Mouse (Mus musculus) midbrain, embryonic 13.5 days (tissue): ENCODE data around the gene Olfr1135. TPM values are rescaled to one million over a fixed set of nuclear protein-coding genes. Genes with fewer than 3 reads are reported as not detected.

Experiments used
- ATAC-seq: fragments of 200-750 bp; cut with Nextera tagmentation; 2 replicates; pipeline ENCODE4 v1.8.0; 2017; ENCODE audit warnings: mild to moderate bottlenecking, moderate TSS enrichment, moderate library complexity
- H3K27ac ChIP-seq: fragments of 300-500 bp; sonication (generic); 2 replicates; pipeline ENCODE4 v1.5.1; 2015; ENCODE audit warnings: inconsistent platforms, mild to moderate bottlenecking, moderate library complexity
- H3K27me3 ChIP-seq: fragments of 300-500 bp; sonication (generic); 2 replicates; pipeline ENCODE4 v1.6.1; 2015; ENCODE audit warnings: mild to moderate bottlenecking, inconsistent platforms
- H3K36me3 ChIP-seq: fragments of 300-500 bp; sonication (generic); 2 replicates; pipeline ENCODE4 v1.6.1; 2015; ENCODE audit warnings: mild to moderate bottlenecking, inconsistent platforms
- H3K4me1 ChIP-seq: fragments of 300-500 bp; sonication (generic); replicated peaks from 2 replicates; pipeline ENCODE4 v1.6.1; 2015; ENCODE audit warnings: inconsistent platforms
- H3K4me2 ChIP-seq: fragments of 300-500 bp; sonication (generic); replicated peaks from 2 replicates; pipeline ENCODE4 v1.6.1; 2015; ENCODE audit warnings: moderate library complexity, mild to moderate bottlenecking, inconsistent platforms
- H3K4me3 ChIP-seq: fragments of 300-500 bp; sonication (generic); replicated peaks from 2 replicates; pipeline ENCODE4 v1.5.1; 2015; ENCODE audit warnings: mild to moderate bottlenecking, inconsistent platforms
- H3K9ac ChIP-seq: fragments of 300-500 bp; sonication (generic); replicated peaks from 2 replicates; pipeline ENCODE4 v1.6.1; 2015; ENCODE audit warnings: mild to moderate bottlenecking, inconsistent platforms
- H3K9me3 ChIP-seq: fragments of 300-500 bp; sonication (generic); 2 replicates; pipeline ENCODE4 v1.6.1; 2016; ENCODE audit warnings: mild to moderate bottlenecking, inconsistent platforms
- WGBS: fragments of 180-500 bp; shearing (Covaris S2); methylation state at CpG from one replicate; pipeline ENCODE4 v1.1.7; 2015; 5-methylcytosine and 5-hydroxymethylcytosine counted together
- polyA plus RNA-seq: library from polyadenylated mRNA; unstranded; fragments of >200 nt; fragmentation: Nextera tagmentation; extraction: Ambion mirVana; gene quantifications from 2 replicates; pipeline ENCODE4 v1.2.1, GENCODE M21; 2015

The Olfr1135 gene
- polyA plus RNA-seq: not detected in 2 replicates

DNA sequence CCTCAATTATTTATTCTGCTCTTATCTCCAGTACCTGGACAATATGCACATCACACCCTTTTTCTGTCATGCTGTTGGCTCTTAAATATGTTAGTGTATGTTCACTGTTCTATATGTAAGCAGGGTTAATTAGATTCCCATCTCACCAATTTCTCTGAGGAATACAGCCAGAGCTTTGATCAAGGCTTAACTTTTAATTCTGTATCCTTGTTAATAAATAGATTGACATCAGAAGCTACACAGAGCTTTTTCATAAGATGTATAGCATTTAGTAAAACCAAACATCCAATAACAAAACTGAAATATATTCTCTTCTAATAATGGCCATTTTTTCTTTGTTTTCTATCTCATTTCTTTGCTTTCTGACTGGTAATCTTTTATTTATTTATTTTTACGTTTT is at the start of gene Olfr1135:
Olfr1135 (minus strand) TSS at position 101 of the 400 bp plus-strand sequence.
- no peak within 1 kb of the TSS for H3K9ac ChIP-seq
- no peak within 1 kb of the TSS for H3K27ac ChIP-seq
- no peaks in the 10 kb centered on the region for H3K4me1 ChIP-seq
- ATAC-seq: no peak
- no peak within 1 kb of the TSS for H3K4me3 ChIP-seq
- no peaks in the 10 kb centered on the region for H3K9me3 ChIP-seq
- H3K27me3 ChIP-seq: no peaks in the 10 kb centered on the region
- H3K4me2 ChIP-seq: no peak within 1 kb of the TSS
- WGBS: 26% methylated on average over 1 of the region's 1 CpGs
- H3K36me3 ChIP-seq: no peaks in the 10 kb centered on the region

- ATAC-seq: no peak
- H3K9ac ChIP-seq: no peak within 1 kb of the TSS
- H3K27ac ChIP-seq: no peak within 1 kb of the TSS
- H3K4me2 ChIP-seq: no peak within 1 kb of the TSS
- no peaks in the 10 kb centered on the region for H3K36me3 ChIP-seq
- H3K9me3 ChIP-seq: no peaks in the 10 kb centered on the region
- no peak within 1 kb of the TSS for H3K4me3 ChIP-seq
- no peaks in the 10 kb centered on the region for H3K27me3 ChIP-seq
- no peaks in the 10 kb centered on the region for H3K4me1 ChIP-seq
These were observed 39.6 kb upstream of the Olfr1135 start, which contains the start of gene Olfr1137 for GRCm38 (mm10) chr2:87713079-87713478. Gene Olfr1137 (minus strand): TSS chr2:87713179.

- Histone ChIP-seq H3K4me1 (no peaks in the 10 kb centered on the region), H3K4me3 (no peak within 1 kb of the TSS), H3K27me3 (no peaks in the 10 kb centered on the region), H3K9me3 (no peaks in the 10 kb centered on the region), H3K4me2 (no peak within 1 kb of the TSS), H3K27ac (no peak within 1 kb of the TSS), H3K36me3 (no peaks in the 10 kb centered on the region), H3K9ac (no peak within 1 kb of the TSS)
- ATAC-seq: no peak
These were observed 20.4 kb upstream of the Olfr1135 start, which contains the start of gene Olfr1136 for GRCm38 (mm10) chr2:87693847-87694246. Gene Olfr1136 (minus strand): TSS chr2:87693947.

DNA sequence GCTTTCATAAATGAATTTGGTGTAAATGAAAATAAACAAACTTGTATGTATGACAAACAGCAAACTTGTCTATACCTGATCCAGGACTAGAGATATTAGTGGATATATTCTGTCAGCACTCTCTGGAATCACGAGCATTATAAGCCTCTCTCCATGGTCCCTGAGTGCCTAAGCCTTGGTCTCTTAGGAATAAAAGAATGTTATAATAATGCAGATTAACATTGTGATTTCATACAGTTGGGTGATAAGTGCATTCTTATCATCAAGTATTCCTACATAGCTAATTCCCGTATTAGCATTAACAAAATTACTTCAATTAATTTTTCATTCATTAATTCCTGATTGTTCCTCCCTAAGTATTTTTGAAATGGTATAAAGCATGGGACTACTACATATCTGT is 15.1 kb downstream of the Olfr1135 start, which contains the start of gene Olfr1134:
Olfr1134 (minus strand) TSS at position 101 of the 400 bp plus-strand sequence.
- Histone ChIP-seq H3K9ac (no peak within 1 kb of the TSS), H3K27me3 (no peaks in the 10 kb centered on the region), H3K36me3 (no peaks in the 10 kb centered on the region), H3K4me2 (no peak within 1 kb of the TSS), H3K4me3 (no peak within 1 kb of the TSS), H3K9me3 (no peaks in the 10 kb centered on the region), H3K4me1 (no peaks in the 10 kb centered on the region), H3K27ac (no peak within 1 kb of the TSS)
- WGBS: 83% methylated on average over 2 of the region's 2 CpGs
- ATAC-seq: no peak

DNA sequence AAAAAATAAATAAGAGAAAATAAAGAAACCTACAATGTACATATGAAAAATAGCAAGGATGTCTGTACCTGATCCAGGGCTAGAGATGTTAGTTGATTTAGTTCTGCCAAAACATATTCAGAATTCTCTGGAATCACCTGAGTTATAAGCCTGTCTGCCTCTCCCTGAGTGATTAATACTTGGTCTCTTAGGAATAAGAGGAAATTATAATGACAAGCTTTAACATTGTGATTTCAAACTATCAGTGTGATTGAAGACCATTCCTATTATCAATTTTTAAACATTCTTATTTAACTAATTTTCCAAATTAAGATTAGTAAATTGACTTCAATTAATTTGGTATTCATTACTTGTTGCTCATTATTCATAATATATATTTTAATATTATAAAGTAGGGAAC is 26.2 kb downstream of the Olfr1135 start, which contains the start of gene Olfr1133:
Olfr1133 (minus strand) TSS at position 101 of the 400 bp plus-strand sequence.
- H3K9ac ChIP-seq: no peak within 1 kb of the TSS
- no peak for ATAC-seq
- no peaks in the 10 kb centered on the region; the same call in 1 of the 2 replicates for H3K9me3 ChIP-seq
- no peak within 1 kb of the TSS for H3K4me2 ChIP-seq
- no peak within 1 kb of the TSS for H3K4me3 ChIP-seq
- H3K36me3 ChIP-seq: no peaks in the 10 kb centered on the region
- no peak within 1 kb of the TSS for H3K27ac ChIP-seq
- no peaks in the 10 kb centered on the region for H3K4me1 ChIP-seq
- no peaks in the 10 kb centered on the region for H3K27me3 ChIP-seq

DNA sequence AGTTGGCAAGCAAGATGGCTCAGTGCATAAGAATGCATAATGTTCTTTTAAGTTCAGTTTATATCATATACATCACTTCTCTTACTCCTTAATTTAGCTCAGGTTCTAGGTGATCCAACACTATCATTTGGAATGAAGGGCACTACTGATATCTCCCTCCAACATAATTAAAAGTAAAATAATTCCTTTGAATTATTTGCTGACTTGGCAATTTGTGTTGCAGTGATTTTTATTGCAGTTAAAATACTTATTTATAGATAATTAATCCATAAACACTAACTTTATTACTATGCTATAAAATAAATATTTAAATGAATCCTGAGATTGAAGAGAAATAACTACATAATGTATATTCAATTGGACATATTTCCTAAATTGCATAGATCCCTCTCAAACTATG is 31.0 kb downstream of the Olfr1135 start:
- Histone ChIP-seq H3K4me1 (no peaks in the 10 kb centered on the region), H3K4me3 (no peak overlapping the region), H3K4me2 (no peak overlapping the region), H3K27ac (no peak overlapping the region), H3K9me3 (no peaks in the 10 kb centered on the region), H3K9ac (no peak overlapping the region), H3K36me3 (no peaks in the 10 kb centered on the region), H3K27me3 (no peaks in the 10 kb centered on the region)
- no peak for ATAC-seq

GRCm38 (mm10) chr2:87637435-87637834 is 36.0 kb downstream of the Olfr1135 start, which contains the start of gene Olfr1132:
Gene Olfr1132 (minus strand): TSS chr2:87637535.
- ATAC-seq: no peak
- no peak within 1 kb of the TSS for H3K27ac ChIP-seq

GRCm38 (mm10) chr2:87626804-87627203 is 46.7 kb downstream of the Olfr1135 start, which contains the start of gene Olfr1131:
Gene Olfr1131 (plus strand): TSS chr2:87627104.
- ATAC-seq: no peak
- H3K4me2 ChIP-seq: no peak within 1 kb of the TSS
- 71% methylated on average over 3 of the region's 3 CpGs for WGBS

More at GRCm38 (mm10) chr2:87637435-87637834, 36.0 kb downstream of the Olfr1135 start, which contains the start of gene Olfr1132:
- Histone ChIP-seq H3K4me1 (no peaks in the 10 kb centered on the region), H3K9ac (no peak within 1 kb of the TSS), H3K36me3 (no peaks in the 10 kb centered on the region), H3K9me3 (no peaks in the 10 kb centered on the region), H3K27me3 (no peaks in the 10 kb centered on the region), H3K4me2 (no peak within 1 kb of the TSS), H3K4me3 (no peak within 1 kb of the TSS)

More at GRCm38 (mm10) chr2:87626804-87627203, 46.7 kb downstream of the Olfr1135 start, which contains the start of gene Olfr1131:
- Histone ChIP-seq H3K4me3 (no peak within 1 kb of the TSS), H3K36me3 (no peaks in the 10 kb centered on the region), H3K4me1 (no peaks in the 10 kb centered on the region), H3K9me3 (no peaks in the 10 kb centered on the region), H3K9ac (no peak within 1 kb of the TSS), H3K27me3 (no peaks in the 10 kb centered on the region), H3K27ac (no peak within 1 kb of the TSS)

Other genes with a start within 250 kb of the Olfr1135 start
- gene Olfr1124, start 243.4 kb downstream of the Olfr1135 start, polyA plus RNA-seq: 0.07 TPM in 1 of 2 replicates, not detected in the other
- not detected in 2 replicates for gene Olfr1126, start 219.7 kb downstream of the Olfr1135 start, polyA plus RNA-seq
- not detected in 2 replicates for gene Pramel7, start 176.6 kb downstream of the Olfr1135 start, polyA plus RNA-seq
- not detected in 2 replicates for gene Pramel6, start 167.1 kb downstream of the Olfr1135 start, polyA plus RNA-seq
- gene Olfr153, start 141.9 kb downstream of the Olfr1135 start, polyA plus RNA-seq: not detected in 2 replicates
- gene Olfr1128, start 128.1 kb downstream of the Olfr1135 start, polyA plus RNA-seq: not detected in 2 replicates
- not detected in 2 replicates for gene Olfr1129, start 99.8 kb downstream of the Olfr1135 start, polyA plus RNA-seq
- not detected in 2 replicates for gene Olfr1130, start 67.5 kb downstream of the Olfr1135 start, polyA plus RNA-seq
- gene Olfr1131, start 46.6 kb downstream of the Olfr1135 start, polyA plus RNA-seq: not detected in 2 replicates
- not detected in 2 replicates for gene Olfr1132, start 36.1 kb downstream of the Olfr1135 start, polyA plus RNA-seq
- gene Olfr1133, start 26.3 kb downstream of the Olfr1135 start, polyA plus RNA-seq: not detected in 2 replicates
- gene Olfr1134, start 15.2 kb downstream of the Olfr1135 start, polyA plus RNA-seq: not detected in 2 replicates
- not detected in 2 replicates for gene Olfr1136, start 20.3 kb upstream of the Olfr1135 start, polyA plus RNA-seq
- gene Olfr1137, start 39.5 kb upstream of the Olfr1135 start, polyA plus RNA-seq: not detected in 2 replicates
- gene Olfr1138, start 66.3 kb upstream of the Olfr1135 start, polyA plus RNA-seq: not detected in 2 replicates
- not detected in 2 replicates for gene Olfr1140, start 70.1 kb upstream of the Olfr1135 start, polyA plus RNA-seq
- not detected in 2 replicates for gene Olfr1141, start 80.3 kb upstream of the Olfr1135 start, polyA plus RNA-seq
- gene Olfr152, start 105.8 kb upstream of the Olfr1135 start, polyA plus RNA-seq: not detected in 2 replicates
- not detected in 2 replicates for gene Olfr1143, start 126.9 kb upstream of the Olfr1135 start, polyA plus RNA-seq
- gene Olfr1145, start 136.2 kb upstream of the Olfr1135 start, polyA plus RNA-seq: not detected in 2 replicates
- not detected in 2 replicates for gene Olfr1148, start 156.9 kb upstream of the Olfr1135 start, polyA plus RNA-seq
- gene Olfr1150-ps1, start 170.3 kb upstream of the Olfr1135 start, polyA plus RNA-seq: not detected in 2 replicates
- gene Olfr1151, start 182.2 kb upstream of the Olfr1135 start, polyA plus RNA-seq: not detected in 2 replicates
- gene Olfr1152, start 192.8 kb upstream of the Olfr1135 start, polyA plus RNA-seq: not detected in 2 replicates
- gene Olfr1153, start 221.3 kb upstream of the Olfr1135 start, polyA plus RNA-seq: not detected in 2 replicates
- gene Olfr1154, start 231.5 kb upstream of the Olfr1135 start, polyA plus RNA-seq: not detected in 2 replicates